8 mouse cellular contexts compared by ENCODE assay signal in genomic region chr13:34003058-34003457, GRCm38 (mm10). TPM values are rescaled to one million over a fixed set of nuclear protein-coding genes. Genes with fewer than 3 reads are reported as not detected.
DNase-seq lines count a peak whose midpoint lies in the region; ATAC-seq lines count a peak whose summit lies in the region.

No protein-coding gene starts in this region.

- peak overlapping the region; percentile 66 for H3K4me2 ChIP-seq in limb, embryonic 11.5 days (ENCODE audit: low read depth, severe bottlenecking)

- 17% methylated on average over 5 of the region's 5 CpGs for WGBS in limb, embryonic 11.5 days

- H3K36me3 ChIP-seq in limb, embryonic 11.5 days (ENCODE audit: control insufficient read depth, insufficient read depth, low read length): no peaks in the 10 kb centered on the region

- H3K4me3 ChIP-seq in limb, embryonic 11.5 days (ENCODE audit: low read depth, low read length): peak overlapping the region; percentile 93

- no peak overlapping the region for H3K27ac ChIP-seq in limb, embryonic 11.5 days (replicated peaks; ENCODE audit: low read depth, low read length)

- H3K27me3 ChIP-seq in limb, embryonic 11.5 days (ENCODE audit: control insufficient read depth, insufficient read depth, low read length): no peaks in the 10 kb centered on the region

- no peaks in the 10 kb centered on the region for H3K9me3 ChIP-seq in limb, embryonic 11.5 days (ENCODE audit: control insufficient read depth, low read length)

- no peak for DNase-seq in frontal cortex, adult 2 months (ENCODE audit: extremely low spot score in 1 of 2, low spot score in 1 of 2)
- DNase-seq in thymus, postnatal 4 days: peak; percentile 29
- DNase-seq in thymus, postnatal 0 days (ENCODE audit: low spot score): no peak
- no peak for DNase-seq in limb, embryonic 11.5 days (ENCODE audit: low spot score)
- DNase-seq in natural killer cell, adult 2 months (ENCODE audit: low spot score in 2 of 2): peak; percentile 33 to 43
- no peak for DNase-seq in kidney, postnatal 14 days
- no peak for DNase-seq in spleen, postnatal 4 days (ENCODE audit: low spot score in 2 of 2)

- H3K9ac ChIP-seq in limb, embryonic 11.5 days (ENCODE audit: low read length): no peak overlapping the region

- H3K4me1 ChIP-seq in limb, embryonic 11.5 days (ENCODE audit: control insufficient read depth, insufficient read depth, low read length): 0 out of 2 replicates have a peak, but pooled peaks cover 3% of the 10 kb centered on the region

- peak; percentile 17; the same call in 1 of the 2 replicates for ATAC-seq in frontal cortex, adult (ENCODE audit: low TSS enrichment)
- no peak; the same call in 1 of the 2 replicates for ATAC-seq in limb, embryonic 11.5 days (ENCODE audit: insufficient number of reproducible peaks, low FRiP score, low TSS enrichment, low read depth)

RNA-seq across cellular contexts. Expression of gene Serpinb6a, which starts 0.5 kb away (rescaled TPM):
- 44.8 and 45.7 TPM in 2 replicates for polyA plus RNA-seq in frontal cortex, adult 2 months (2012; rRNA removed)
- 73.8 and 89.4 TPM in 2 replicates for polyA plus RNA-seq in thymus, postnatal 0 days (2015; fragmentation: Nextera tagmentation; extraction: Ambion mirVana)
- polyA plus RNA-seq in limb, embryonic 11.5 days (2014; fragmentation: Nextera tagmentation; extraction: Ambion mirVana): 41.8 and 43.1 TPM in 2 replicates

RNA-seq across cellular contexts. Expression of gene Ripk1, which starts 0.9 kb away (rescaled TPM):
- 4.3 and 4.5 TPM in 2 replicates for polyA plus RNA-seq in frontal cortex, adult 2 months (2012; rRNA removed)
- 12.9 and 13.5 TPM in 2 replicates for polyA plus RNA-seq in thymus, postnatal 0 days (2015; fragmentation: Nextera tagmentation; extraction: Ambion mirVana)
- 11.0 and 12.1 TPM in 2 replicates for polyA plus RNA-seq in limb, embryonic 11.5 days (2014; fragmentation: Nextera tagmentation; extraction: Ambion mirVana)

RNA-seq across cellular contexts. Expression of gene Bphl, which starts 34.3 kb away (rescaled TPM):
- 47.1 and 56.5 TPM in 2 replicates for polyA plus RNA-seq in frontal cortex, adult 2 months (2012; rRNA removed)
- 64.5 and 68.7 TPM in 2 replicates for polyA plus RNA-seq in thymus, postnatal 0 days (2015; fragmentation: Nextera tagmentation; extraction: Ambion mirVana)
- 36.1 and 41.9 TPM in 2 replicates for polyA plus RNA-seq in limb, embryonic 11.5 days (2014; fragmentation: Nextera tagmentation; extraction: Ambion mirVana)

RNA-seq across cellular contexts. Expression of gene Nqo2, which starts 38.6 kb away (rescaled TPM):
- polyA plus RNA-seq in frontal cortex, adult 2 months (2012; rRNA removed): 8.4 and 9.9 TPM in 2 replicates
- polyA plus RNA-seq in thymus, postnatal 0 days (2015; fragmentation: Nextera tagmentation; extraction: Ambion mirVana): 10.9 and 13.0 TPM in 2 replicates
- polyA plus RNA-seq in limb, embryonic 11.5 days (2014; fragmentation: Nextera tagmentation; extraction: Ambion mirVana): 18.7 and 19.8 TPM in 2 replicates

Comparison
In these comparisons a context has a peak if more than half of its experiments do, and no peak if none do; other contexts are left out.
1. DNase-seq: peak in thymus, postnatal 4 days (single experiment) and natural killer cell, adult 2 months (2 of 2); none in frontal cortex, adult 2 months (0 of 2), thymus, postnatal 0 days (single experiment), limb, embryonic 11.5 days (single experiment), kidney, postnatal 14 days (single experiment) and spleen, postnatal 4 days (0 of 2).